Mouse (Mus musculus) fibroblast of lung, adult 2 months (primary cell): ENCODE measurements around the gene Tbc1d32.
A peak's percentile ranks its signal among the peaks of the same experiment; 100 is the strongest.

ENCODE experiments used
- DNase-seq: peaks from one replicate; pipeline ENCODE4 v3.0.0-alpha.2; 2011; ENCODE audit warnings: low read depth

The Tbc1d32 gene

GRCm38 (mm10) chr10:56106996-56107334 is 121.5 kb downstream of the Tbc1d32 start:
- DNase-seq = no peak

DNA sequence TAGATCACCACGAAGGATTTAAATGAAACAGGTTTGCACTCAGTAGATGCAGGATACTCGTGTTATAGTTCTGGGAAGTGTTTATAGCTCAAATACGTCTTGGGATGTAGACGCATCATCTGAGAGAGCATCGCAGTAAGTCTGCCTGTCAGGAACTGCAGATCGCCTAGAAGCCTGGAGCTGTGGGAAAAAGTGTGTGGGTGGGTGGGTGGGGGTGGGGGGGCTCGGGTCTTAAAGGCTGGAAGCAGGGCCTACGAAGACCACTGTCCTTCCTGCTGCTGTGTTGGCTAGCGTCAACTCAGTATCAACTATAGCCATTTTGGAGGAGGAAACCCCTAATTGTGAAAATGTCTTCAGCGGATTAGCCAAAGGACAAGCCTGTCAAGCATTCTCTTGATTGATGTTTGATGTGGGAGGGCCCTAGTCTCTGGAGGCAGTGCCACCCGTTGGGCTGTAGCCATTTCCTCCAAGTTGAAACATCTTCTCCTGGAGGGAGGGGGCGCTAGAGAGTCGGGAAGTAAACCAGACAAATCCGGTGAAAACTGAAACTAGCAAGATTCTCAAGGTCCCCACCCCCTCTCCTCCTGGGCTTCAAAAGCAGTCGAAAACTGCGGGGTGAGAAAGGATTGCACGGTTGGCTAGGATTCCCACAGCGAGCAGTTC is 122.0 kb downstream of the Tbc1d32 start, which contains the start of gene Msl3l2:
TSS of gene Msl3l2 (plus strand) at position 585 of the 663 bp plus-strand sequence.
- peak; percentile 60 for DNase-seq

DNA sequence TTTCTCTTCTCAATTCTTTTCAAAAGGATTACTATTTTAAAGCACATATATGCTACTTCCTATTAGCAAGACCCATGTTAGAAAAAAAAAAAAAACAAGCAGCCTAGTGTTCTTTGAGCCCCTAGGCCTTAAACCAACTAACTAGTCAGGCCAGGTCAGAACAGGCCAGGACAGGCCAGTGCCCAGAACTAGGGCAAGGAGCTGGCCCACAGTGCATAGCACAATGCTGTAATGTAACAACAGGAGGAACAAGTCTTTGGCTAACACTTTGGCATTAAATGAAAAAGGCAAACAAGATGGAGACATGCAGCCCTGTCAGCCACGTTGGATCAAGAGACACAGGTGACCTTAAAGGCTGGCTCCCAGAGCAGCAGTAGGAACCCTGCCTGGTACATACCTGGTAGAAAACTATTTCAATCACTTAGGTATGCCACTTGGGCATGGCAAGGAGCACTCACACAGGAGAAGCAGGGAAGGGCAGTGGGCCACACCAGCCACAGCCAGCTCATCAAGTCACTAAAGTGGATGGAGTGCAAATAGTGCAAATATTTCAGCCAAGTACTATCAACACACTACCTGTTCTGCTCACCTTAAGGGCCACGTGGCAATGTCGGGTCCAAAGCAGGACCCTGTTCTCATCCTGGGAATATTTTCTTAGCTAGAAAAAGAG is 128.7 kb downstream of the Tbc1d32 start:
- no peak for DNase-seq

GRCm38 (mm10) chr10:56099126-56099525 is 129.4 kb downstream of the Tbc1d32 start:
- DNase-seq = no peak

DNA sequence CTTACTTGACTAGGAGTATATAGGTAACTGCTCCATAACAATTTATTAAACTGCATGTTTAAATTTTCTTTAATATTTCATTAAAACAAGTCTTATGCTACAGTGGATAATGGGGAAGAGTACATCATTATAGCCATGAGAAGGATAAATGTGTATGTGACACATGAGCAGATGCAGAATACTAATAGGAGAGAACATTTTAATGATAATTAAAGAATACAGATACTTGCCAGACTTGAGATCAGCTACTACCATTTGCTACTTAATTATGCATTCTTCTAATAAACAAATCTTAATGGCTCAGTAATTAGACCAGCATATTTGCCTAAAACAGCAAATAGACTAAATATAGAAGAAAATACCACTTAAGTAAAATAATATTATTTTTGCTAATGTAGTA is 131.7 kb downstream of the Tbc1d32 start:
- DNase-seq = no peak

DNA sequence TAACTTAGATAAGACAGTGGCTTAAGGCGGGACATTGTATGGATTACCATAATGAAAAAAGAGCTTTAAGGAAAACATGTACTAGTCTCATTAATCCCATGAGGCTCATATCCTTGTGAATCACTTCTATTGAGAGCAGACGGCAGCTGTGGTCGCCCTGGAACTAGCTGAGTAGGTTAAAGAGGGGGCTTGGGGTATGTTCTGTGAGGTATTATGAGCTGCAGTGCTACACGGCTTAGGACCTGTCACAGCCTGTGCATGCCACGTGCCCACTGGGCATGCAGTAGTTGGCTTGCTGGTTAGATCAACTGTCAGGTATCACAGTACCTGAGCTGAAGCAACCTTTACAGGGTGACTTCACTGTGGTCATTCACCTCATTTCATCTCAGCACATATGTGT is 133.9 kb downstream of the Tbc1d32 start:
- no peak for DNase-seq

DNA sequence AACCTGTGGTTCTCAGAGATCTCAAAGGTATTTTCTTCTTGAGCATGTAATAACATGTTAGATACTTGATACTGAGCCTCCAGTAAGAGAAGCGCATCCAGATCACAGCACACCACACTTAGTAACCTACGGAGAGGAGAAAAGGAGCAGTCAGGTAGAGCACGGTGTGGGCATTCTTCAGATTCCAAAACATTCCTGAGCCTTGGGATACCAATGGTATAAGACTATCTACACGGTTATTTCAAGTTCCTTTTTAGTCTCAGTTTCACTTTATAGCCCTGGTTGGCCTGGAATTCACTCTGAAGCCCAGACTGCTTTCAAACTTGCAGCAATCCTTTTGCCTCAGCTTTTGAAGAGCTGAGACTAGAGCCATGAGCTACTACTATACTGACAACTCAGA is 138.8 kb downstream of the Tbc1d32 start:
- DNase-seq = no peak

DNA sequence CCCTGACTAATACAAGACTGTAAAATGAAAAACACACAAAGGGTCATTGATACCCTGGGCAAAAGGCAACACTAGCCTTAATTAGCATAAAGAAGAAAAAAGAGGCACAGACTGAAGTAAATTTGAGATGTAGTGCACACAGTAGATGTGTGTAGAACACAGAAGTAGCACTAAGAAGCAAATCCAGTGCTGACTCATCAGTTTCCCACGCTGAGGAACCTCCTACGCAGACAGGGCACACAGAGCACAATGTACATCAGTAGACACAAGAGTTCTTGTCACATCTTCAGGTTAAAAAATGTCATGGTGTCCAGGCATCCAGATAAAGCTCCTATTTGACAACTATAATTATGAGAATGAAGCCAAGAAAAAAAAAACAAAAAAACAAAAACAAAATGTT is 165.7 kb downstream of the Tbc1d32 start:
- no peak for DNase-seq

DNA sequence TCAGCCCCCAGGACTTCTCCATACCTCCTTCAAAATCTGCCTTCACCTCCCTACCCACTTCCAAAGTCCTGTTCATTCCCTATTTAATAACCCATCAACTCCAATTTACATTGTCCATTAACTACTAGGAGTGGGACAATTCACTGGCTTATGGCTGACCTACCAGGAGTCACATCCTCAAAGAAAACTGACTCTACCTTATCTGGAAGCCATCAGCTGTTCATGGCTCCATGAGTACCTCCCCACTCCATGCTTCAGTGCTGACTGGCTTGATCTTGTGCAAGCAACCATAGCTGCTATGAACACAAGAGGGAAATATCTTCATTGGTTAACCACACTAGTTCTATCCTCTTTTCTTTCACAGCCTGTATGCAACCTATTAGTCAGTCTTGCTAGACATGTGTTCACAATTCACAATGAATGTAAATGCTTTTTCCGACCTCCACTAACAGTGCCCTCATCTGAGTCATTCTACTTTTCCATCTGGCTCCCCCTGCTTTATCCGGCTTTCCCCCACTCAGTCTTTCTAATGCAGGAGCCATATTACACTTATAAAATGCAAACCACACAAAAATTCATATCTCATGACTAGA is 167.2 kb downstream of the Tbc1d32 start:
- peak; percentile 14 for DNase-seq

DNA sequence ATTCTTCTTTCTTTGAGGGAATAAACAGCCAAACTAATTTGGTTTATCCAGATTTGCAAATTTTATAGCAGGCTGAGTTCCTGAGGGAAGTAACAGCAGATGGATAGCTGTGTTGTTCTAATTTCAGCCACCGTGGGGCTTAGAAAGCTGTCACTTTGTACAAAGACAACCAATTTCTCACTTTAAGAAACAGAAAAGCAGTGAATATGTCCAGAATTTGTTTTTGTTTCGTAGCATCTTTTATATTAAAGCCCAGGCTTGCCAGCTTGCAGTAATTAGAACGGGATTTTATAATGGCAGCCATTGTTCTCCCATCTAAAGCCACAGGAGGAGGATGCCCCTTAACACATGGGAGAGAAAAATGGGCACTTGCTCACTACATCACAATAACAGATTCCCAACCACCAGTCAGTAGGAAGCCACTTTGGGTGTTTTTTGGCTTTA is 169.5 kb downstream of the Tbc1d32 start:
- DNase-seq = no peak

GRCm38 (mm10) chr10:56025400-56025799 is 203.1 kb downstream of the Tbc1d32 start:
- no peak for DNase-seq

DNA sequence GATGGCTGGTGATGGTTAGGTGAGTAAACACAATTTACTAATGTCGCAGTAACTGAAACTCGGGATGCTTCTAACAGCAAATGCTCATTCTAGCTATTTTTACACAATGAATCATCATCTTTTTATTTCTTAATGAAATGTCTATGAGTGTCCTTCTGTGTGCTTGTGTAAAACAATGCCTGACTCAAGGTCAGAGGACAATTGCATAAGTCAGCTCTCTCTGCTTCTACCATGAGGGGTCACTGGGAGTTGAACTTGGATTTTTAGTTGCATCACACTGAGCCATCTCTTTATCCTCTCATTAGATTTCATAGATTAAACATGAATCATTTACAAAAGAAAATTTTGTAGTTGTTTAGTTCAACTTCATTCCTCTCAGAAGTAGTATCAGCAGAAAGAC is 203.9 kb downstream of the Tbc1d32 start:
- DNase-seq = no peak

- DNase-seq = peak; percentile 17
Observed at GRCm38 (mm10) chr10:55979898-55980521, 248.5 kb downstream of the Tbc1d32 start.

- no peak for DNase-seq
Observed at GRCm38 (mm10) chr10:55978001-55978400, 250.5 kb downstream of the Tbc1d32 start.
